Mouse (Mus musculus) ES-E14 (cell line): Measurements from ENCODE around the gene Sh3rf1.

Source experiments
- CHD2 ChIP-seq: IDR thresholded peaks from 2 replicates; pipeline ENCODE4 v1.6.1; 2014; ENCODE audit warnings: mild to moderate bottlenecking, low read depth, low read length, inconsistent platforms
- MAFK ChIP-seq: IDR thresholded peaks from 2 replicates; pipeline ENCODE4 v1.6.1; 2014; ENCODE audit warnings: mild to moderate bottlenecking, low read depth, low read length, inconsistent platforms; ENCODE audit not compliant: insufficient read depth
- ZC3H11A ChIP-seq: IDR thresholded peaks from 2 replicates; pipeline ENCODE4 v1.6.1; 2012; ENCODE audit warnings: low read depth, mild to moderate bottlenecking, inconsistent platforms, low read length, borderline replicate concordance
- ZNF384 ChIP-seq: IDR thresholded peaks from 2 replicates; pipeline ENCODE4 v1.6.1; 2012; ENCODE audit warnings: low read depth, low read length, inconsistent platforms

DNA sequence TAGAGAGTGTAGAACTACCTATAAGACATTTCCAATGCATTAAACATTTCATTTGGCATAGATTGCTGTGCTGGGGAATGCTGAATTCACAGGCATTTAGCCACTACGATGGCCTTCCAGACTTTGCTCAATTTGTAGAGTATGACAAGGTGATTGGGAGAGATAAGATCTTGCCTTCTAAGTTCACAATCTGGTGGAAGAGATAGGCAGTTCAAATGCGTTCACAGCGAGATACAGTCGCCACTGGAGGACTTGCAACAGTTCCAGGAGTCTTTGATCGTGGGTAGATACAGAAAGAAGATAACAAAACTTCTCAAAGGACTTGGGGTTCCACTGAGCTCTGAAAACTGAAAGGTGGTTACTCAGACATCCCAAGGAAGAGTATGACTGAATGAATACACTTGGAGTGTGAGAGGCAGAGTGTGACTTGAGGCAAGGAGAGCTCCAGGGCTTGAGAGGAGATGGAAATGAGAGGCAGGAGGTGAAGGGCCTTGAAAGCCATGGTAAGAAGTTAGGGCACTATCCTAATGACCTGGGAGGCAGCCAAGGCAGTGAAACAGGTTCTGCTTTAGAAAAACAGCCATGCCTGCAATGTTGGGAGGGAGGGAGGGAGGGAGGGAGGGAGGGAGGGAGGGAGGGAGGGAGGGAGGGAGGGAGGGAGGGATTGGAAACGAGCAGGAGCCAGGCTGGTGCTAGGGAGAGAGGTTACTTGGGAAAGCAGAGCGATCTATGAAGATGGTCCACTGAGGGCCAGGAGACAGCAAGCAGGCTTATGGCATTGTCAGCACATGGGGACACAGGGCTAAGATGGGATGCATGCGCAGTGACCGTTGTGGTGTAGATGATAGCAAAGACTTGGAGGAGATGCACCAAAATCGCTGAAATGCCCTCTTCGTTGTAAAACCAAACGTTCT is 45.7 kb upstream of the Sh3rf1 start:
- TF ChIP-seq CHD2 (no peak), MAFK (no peak), ZC3H11A (no peak), ZNF384 (no peak)
